Comparison of ENCODE assay signal across 8 mouse cellular contexts in genomic region chr10:85871698-85872478, GRCm38 (mm10). TPM values are rescaled to one million over a fixed set of nuclear protein-coding genes. Genes with fewer than 3 reads are reported as not detected.
A peak's percentile ranks its signal among the peaks of the same experiment; 100 is the strongest.
DNase-seq lines count a peak whose midpoint lies in the region; ATAC-seq lines count a peak whose summit lies in the region.

No protein-coding gene starts in this region.

- no peaks in the 10 kb centered on the region for H3K9me3 ChIP-seq in forebrain, embryonic 14.5 days (replicated peaks; ENCODE audit: control insufficient read depth, low read length)
- no peaks in the 10 kb centered on the region for H3K9me3 ChIP-seq in neural tube, embryonic 15.5 days (replicated peaks)

- peak overlapping the region; percentile 85 for H3K9ac ChIP-seq in forebrain, embryonic 14.5 days (ENCODE audit: low read length)
- H3K9ac ChIP-seq in neural tube, embryonic 15.5 days (replicated peaks): peak overlapping the region; percentile 80

- intact Hi-C loops in heart, postnatal 14 days (cut with DNase I): no loop called here

- H3K4me1 ChIP-seq in forebrain, embryonic 14.5 days (ENCODE audit: control insufficient read depth, insufficient read depth, low read length): peaks cover 10% of the 10 kb centered on the region; the same call in 1 of the 2 replicates
- peaks cover 15% of the 10 kb centered on the region for H3K4me1 ChIP-seq in neural tube, embryonic 15.5 days

- peak; percentile 96 for ATAC-seq in forebrain, embryonic 14.5 days
- ATAC-seq in neural tube, embryonic 15.5 days (ENCODE audit: low FRiP score): peak; percentile 97

- peak overlapping the region; percentile 52 for H3K27ac ChIP-seq in forebrain, embryonic 14.5 days (ENCODE audit: low read depth, low read length)
- peak overlapping the region; percentile 65 for H3K27ac ChIP-seq in neural tube, embryonic 15.5 days (replicated peaks)

- H3K4me3 ChIP-seq in forebrain, embryonic 14.5 days (ENCODE audit: low read depth, low read length): peak overlapping the region; percentile 95
- peak overlapping the region; percentile 78 for H3K4me3 ChIP-seq in neural tube, embryonic 15.5 days (replicated peaks)

- peak overlapping the region; percentile 87 for H3K4me2 ChIP-seq in forebrain, embryonic 14.5 days (ENCODE audit: low read length)
- H3K4me2 ChIP-seq in neural tube, embryonic 15.5 days: peak overlapping the region; percentile 72

- under 1% methylated on average over 55 of the region's 55 CpGs for WGBS in forebrain, embryonic 14.5 days
- WGBS in neural tube, embryonic 15.5 days: under 1% methylated on average over 55 of the region's 55 CpGs

- peak; percentile 94 for DNase-seq in ES-CJ7 (ENCODE audit: low read depth, low spot score)
- DNase-seq in cerebellum, adult 11 months: peak; percentile 91
- DNase-seq in forebrain, embryonic 14.5 days (ENCODE audit: low spot score): peak; percentile 95
- peak; percentile 91 to 95 for DNase-seq in heart, postnatal 14 days
- DNase-seq in layer of hippocampus, adult 11-12 months (ENCODE audit: low spot score): peak; percentile 93
- peak; percentile 88 to 91 for DNase-seq in lung, adult 18-20 months
- DNase-seq in testis, postnatal 14 days (ENCODE audit: low spot score): peak; percentile 92

- H3K27me3 ChIP-seq in forebrain, embryonic 14.5 days (replicated peaks; ENCODE audit: control insufficient read depth, insufficient read depth, low read length): no peaks in the 10 kb centered on the region
- H3K27me3 ChIP-seq in neural tube, embryonic 15.5 days (replicated peaks): no peaks in the 10 kb centered on the region

- peaks cover 29% of the 10 kb centered on the region for H3K36me3 ChIP-seq in forebrain, embryonic 14.5 days (ENCODE audit: control insufficient read depth, insufficient read depth, low read length)
- peaks cover 27% of the 10 kb centered on the region for H3K36me3 ChIP-seq in neural tube, embryonic 15.5 days

RNA-seq across cellular contexts. Expression of gene Pwp1, which starts 42.6 kb away (rescaled TPM):
- 101 and 104 TPM in 2 replicates for polyA plus RNA-seq in forebrain, embryonic 14.5 days (2014; fragmentation: Nextera tagmentation; extraction: Ambion mirVana)
- 10 to 100 TPM; 13.3 to 13.7 TPM for total RNA-seq in heart, postnatal 14 days (2021)
- 64.1 and 68.1 TPM in 2 replicates for polyA plus RNA-seq in neural tube, embryonic 15.5 days (2015; fragmentation: Nextera tagmentation; extraction: Ambion mirVana)

RNA-seq across cellular contexts. Expression of gene Prdm4, which starts 45.1 kb away (rescaled TPM):
- 24.9 and 27.9 TPM in 2 replicates for polyA plus RNA-seq in forebrain, embryonic 14.5 days (2014; fragmentation: Nextera tagmentation; extraction: Ambion mirVana)
- total RNA-seq in heart, postnatal 14 days (2021): 10 to 100 TPM; 11.3 to 15.6 TPM
- 18.8 and 19.4 TPM in 2 replicates for polyA plus RNA-seq in neural tube, embryonic 15.5 days (2015; fragmentation: Nextera tagmentation; extraction: Ambion mirVana)

RNA-seq across cellular contexts. Expression of gene Ascl4, which starts 55.6 kb away (rescaled TPM):
- polyA plus RNA-seq in forebrain, embryonic 14.5 days (2014; fragmentation: Nextera tagmentation; extraction: Ambion mirVana): 0.17 and 0.24 TPM in 2 replicates
- total RNA-seq in heart, postnatal 14 days (2021): not detected
- polyA plus RNA-seq in neural tube, embryonic 15.5 days (2015; fragmentation: Nextera tagmentation; extraction: Ambion mirVana): 0.12 and 0.37 TPM in 2 replicates

Comparison
In these comparisons a context has a peak if more than half of its experiments do, and no peak if none do; other contexts are left out.
1. Peak in every context shown above with its lines: DNase-seq, ATAC-seq, H3K4me3 ChIP-seq and H3K27ac ChIP-seq.